Mouse (Mus musculus) heart, embryonic 16.5 days (tissue): Measurements from ENCODE around the gene Krtap5-2. TPM values are rescaled to one million over a fixed set of nuclear protein-coding genes. Genes with fewer than 3 reads are reported as not detected.
"Not testable (repeated sequence)": the region's sequence is repeated elsewhere in the genome, so short reads cannot be mapped to it uniquely, and the experiment has no call there.

ENCODE experiments used
- ATAC-seq: fragments of 200-750 bp; cut with Nextera tagmentation; replicated peaks from 2 replicates; pipeline ENCODE4 v1.8.0; 2017; ENCODE audit warnings: moderate number of reproducible peaks; ENCODE audit not compliant: insufficient read depth, low FRiP score; ENCODE audit errors: extremely low read depth
- H3K27ac ChIP-seq: fragments of 300-500 bp; sonication (generic); 2 replicates; pipeline ENCODE4 v1.5.1; 2014; ENCODE audit warnings: mild to moderate bottlenecking, low read length, control low read depth, moderate library complexity
- H3K27me3 ChIP-seq: fragments of 300-500 bp; sonication (generic); 2 replicates; pipeline ENCODE4 v1.6.1; 2014; ENCODE audit warnings: low read length, mixed read lengths; ENCODE audit not compliant: control insufficient read depth, insufficient read depth
- H3K36me3 ChIP-seq: fragments of 300-500 bp; sonication (generic); 2 replicates; pipeline ENCODE4 v1.6.1; 2014; ENCODE audit not compliant: control insufficient read depth, insufficient read depth
- H3K4me1 ChIP-seq: fragments of 300-500 bp; sonication (generic); 2 replicates; pipeline ENCODE4 v1.6.1; 2014; ENCODE audit warnings: low read length, mixed read lengths; ENCODE audit not compliant: control insufficient read depth, insufficient read depth
- H3K4me2 ChIP-seq: fragments of 300-500 bp; sonication (generic); 2 replicates; pipeline ENCODE4 v1.6.1; 2014; ENCODE audit warnings: low read depth, mild to moderate bottlenecking, control low read depth, low read length
- H3K4me3 ChIP-seq: fragments of 300-500 bp; sonication (generic); 2 replicates; pipeline ENCODE4 v1.5.1; 2014; ENCODE audit warnings: mild to moderate bottlenecking, control low read depth, low read length
- H3K9ac ChIP-seq: fragments of 300-500 bp; sonication (generic); 2 replicates; pipeline ENCODE4 v1.6.1; 2014; ENCODE audit warnings: low read length, control low read depth
- H3K9me3 ChIP-seq: fragments of 300-500 bp; sonication (generic); replicated peaks from 2 replicates; pipeline ENCODE4 v1.6.1; 2016; ENCODE audit warnings: low read length; ENCODE audit not compliant: control insufficient read depth
- WGBS: fragments of 180-500 bp; shearing (Covaris S2); extraction: QIAGEN DNeasy Blood & Tissue Kit; methylation state at CpG from one replicate; pipeline ENCODE4 v1.1.7; 2014; 5-methylcytosine and 5-hydroxymethylcytosine counted together
- polyA plus RNA-seq: library from polyadenylated mRNA; unstranded; fragments of >200 nt; fragmentation: Nextera tagmentation; extraction: Ambion mirVana; gene quantifications from 2 replicates; pipeline ENCODE4 v1.2.1, GENCODE M21; 2015

Gene Krtap5-2
- polyA plus RNA-seq, 1 experiment from 2014 or later, result not detected

- no peak overlapping the region for H3K4me2 ChIP-seq
- no peak overlapping the region for H3K4me3 ChIP-seq
- H3K9me3 ChIP-seq, result no peaks in the 10 kb centered on the region
- H3K36me3 ChIP-seq, result no peaks in the 10 kb centered on the region
- no peak overlapping the region for H3K9ac ChIP-seq
- no peak overlapping the region for H3K27ac ChIP-seq
- WGBS, result 59% methylated on average over 2 of the region's 2 CpGs
- H3K4me1 ChIP-seq, result no peaks in the 10 kb centered on the region
- ATAC-seq, result no peak
- no peaks in the 10 kb centered on the region for H3K27me3 ChIP-seq
Observed at GRCm38 (mm10) chr7:142188156-142188555, 12.4 kb upstream of the Krtap5-2 start.

- no peak overlapping the region for H3K9ac ChIP-seq
Observed at GRCm38 (mm10) chr7:142181021-142181420, 5.2 kb upstream of the Krtap5-2 start.

GRCm38 (mm10) chr7:142178685-142179084 lies 2.9 kb upstream of the Krtap5-2 start:
- no peaks in the 10 kb centered on the region for H3K4me1 ChIP-seq
- 72% methylated on average over 1 of the region's 1 CpGs for WGBS
- H3K9me3 ChIP-seq, result no peaks in the 10 kb centered on the region
- H3K4me2 ChIP-seq, result no peak overlapping the region
- H3K27ac ChIP-seq, result no peak overlapping the region
- H3K9ac ChIP-seq, result no peak overlapping the region
- H3K4me3 ChIP-seq, result no peak overlapping the region
- H3K27me3 ChIP-seq, result no peaks in the 10 kb centered on the region
- no peaks in the 10 kb centered on the region for H3K36me3 ChIP-seq
- no peak for ATAC-seq

More at GRCm38 (mm10) chr7:142181021-142181420, 5.2 kb upstream of the Krtap5-2 start:
- Histone ChIP-seq H3K9me3 (no peaks in the 10 kb centered on the region), H3K27me3 (no peaks in the 10 kb centered on the region), H3K36me3 (no peaks in the 10 kb centered on the region), H3K4me3 (no peak overlapping the region), H3K4me1 (no peaks in the 10 kb centered on the region), H3K27ac (no peak overlapping the region), H3K4me2 (no peak overlapping the region)
- no peak for ATAC-seq
- 21% methylated on average over 1 of the region's 1 CpGs for WGBS

- no peaks in the 10 kb centered on the region for H3K4me1 ChIP-seq
- H3K36me3 ChIP-seq, result no peaks in the 10 kb centered on the region
- no peak overlapping the region for H3K4me2 ChIP-seq
- ATAC-seq, result no peak
- no peak overlapping the region for H3K27ac ChIP-seq
- no peaks in the 10 kb centered on the region for H3K27me3 ChIP-seq
- WGBS, result 40% methylated on average over 3 of the region's 3 CpGs
- no peak overlapping the region for H3K4me3 ChIP-seq
- H3K9ac ChIP-seq, result no peak overlapping the region
- H3K9me3 ChIP-seq, result no peaks in the 10 kb centered on the region
Observed at GRCm38 (mm10) chr7:142169836-142170235, 6.0 kb downstream of the Krtap5-2 start.

GRCm38 (mm10) chr7:142165639-142166038 lies 10.2 kb downstream of the Krtap5-2 start, which contains the start of gene Gm4553:
Gene Gm4553 (minus strand): TSS chr7:142165739.
- not testable (repeated sequence) for H3K4me1 ChIP-seq, H3K4me2 ChIP-seq, H3K36me3 ChIP-seq, H3K9ac ChIP-seq, H3K27me3 ChIP-seq, H3K27ac ChIP-seq, ATAC-seq, H3K4me3 ChIP-seq, H3K9me3 ChIP-seq

- Histone ChIP-seq H3K27me3 (no peaks in the 10 kb centered on the region), H3K9me3 (no peaks in the 10 kb centered on the region), H3K9ac (no peak overlapping the region), H3K4me3 (no peak overlapping the region), H3K27ac (no peak overlapping the region), H3K36me3 (no peaks in the 10 kb centered on the region), H3K4me1 (no peaks in the 10 kb centered on the region), H3K4me2 (no peak overlapping the region)
- WGBS, result 81% methylated on average over 3 of the region's 3 CpGs
- no peak for ATAC-seq
Observed at GRCm38 (mm10) chr7:142159366-142159765, 16.4 kb downstream of the Krtap5-2 start.

- H3K27ac ChIP-seq, H3K27me3 ChIP-seq, H3K4me3 ChIP-seq, H3K4me1 ChIP-seq, H3K4me2 ChIP-seq, H3K36me3 ChIP-seq, H3K9me3 ChIP-seq, ATAC-seq, H3K9ac ChIP-seq: not testable (repeated sequence)
- WGBS, result 41% methylated on average over 2 of the region's 2 CpGs
Observed at GRCm38 (mm10) chr7:142157013-142157412, 18.8 kb downstream of the Krtap5-2 start, which contains the start of gene Gm29735. Gene Gm29735 (minus strand): TSS chr7:142157113.

- no peak overlapping the region for H3K9ac ChIP-seq
- H3K36me3 ChIP-seq, result no peaks in the 10 kb centered on the region
- no peaks in the 10 kb centered on the region for H3K4me1 ChIP-seq
- no peak overlapping the region for H3K27ac ChIP-seq
- H3K4me3 ChIP-seq, result no peak overlapping the region
- H3K4me2 ChIP-seq, result no peak overlapping the region
- WGBS, result 43% methylated on average over 1 of the region's 1 CpGs
- no peaks in the 10 kb centered on the region for H3K27me3 ChIP-seq
- no peak for ATAC-seq
- H3K9me3 ChIP-seq, result no peaks in the 10 kb centered on the region
Observed at GRCm38 (mm10) chr7:142155308-142155707, 20.5 kb downstream of the Krtap5-2 start.

- Histone ChIP-seq H3K4me2 (no peak overlapping the region), H3K9me3 (0 out of 2 replicates have a peak, but pooled peaks cover 4% of the 10 kb centered on the region), H3K4me1 (no peaks in the 10 kb centered on the region), H3K36me3 (no peaks in the 10 kb centered on the region), H3K27ac (no peak overlapping the region), H3K27me3 (no peaks in the 10 kb centered on the region), H3K4me3 (no peak overlapping the region), H3K9ac (no peak overlapping the region)
- whole genome bisulfite sequencing, result 79% methylated on average over 4 of the region's 4 CpGs
- no peak for ATAC-seq
Observed at GRCm38 (mm10) chr7:142152191-142152590, 23.6 kb downstream of the Krtap5-2 start.
